Mouse (Mus musculus): ENCODE data around the gene Neb. TPM values are rescaled to one million over a fixed set of nuclear protein-coding genes. Genes with fewer than 3 reads are reported as not detected.
"Not testable (repeated sequence)": the region's sequence is repeated elsewhere in the genome, so short reads cannot be mapped to it uniquely, and the experiment has no call there.

Neb gene
- polyA plus RNA-seq, 1 experiment from 2014 or later, result 0.06 TPM

DNA sequence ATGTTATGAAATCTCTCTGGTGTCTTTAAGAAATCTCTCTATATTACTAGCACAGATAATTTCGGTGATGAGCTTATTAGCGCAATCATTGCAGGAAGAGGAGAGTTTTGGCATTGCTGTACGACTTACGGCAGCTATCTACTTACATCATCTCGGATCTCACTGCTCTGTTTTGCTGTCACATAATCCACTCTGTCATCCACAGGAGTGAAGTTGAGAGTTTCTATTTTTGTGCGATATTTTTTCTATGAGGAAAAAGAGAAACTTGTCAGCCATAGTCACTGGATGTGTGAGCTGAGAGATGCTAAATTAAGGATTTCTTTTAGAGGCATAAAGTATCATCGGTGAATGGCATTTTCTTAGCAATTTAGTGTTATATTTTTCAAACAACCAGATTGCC lies 167.6 kb downstream of the Neb start:
- no peak overlapping the region for H3K4me3 ChIP-seq
- no peaks in the 10 kb centered on the region for H3K36me3 ChIP-seq
- no peak for DNase-seq (ENCODE audit: low spot score)
- no peaks in the 10 kb centered on the region for H3K4me1 ChIP-seq
- no peaks in the 10 kb centered on the region for H3K9me3 ChIP-seq (replicated peaks)
- H3K27me3 ChIP-seq (ENCODE audit: low read depth, poor library complexity, severe bottlenecking), result no peaks in the 10 kb centered on the region
- WGBS, result 93% methylated on average over 7 of the region's 7 CpGs
- H3K27ac ChIP-seq (replicated peaks), result no peak overlapping the region

GRCm38 (mm10) chr2:52204992-52205391 lies 173.3 kb downstream of the Neb start:
- no peaks in the 10 kb centered on the region for H3K4me1 ChIP-seq
- 88% methylated on average over 4 of the region's 4 CpGs for WGBS
- H3K36me3 ChIP-seq, result no peaks in the 10 kb centered on the region
- no peak overlapping the region for H3K4me3 ChIP-seq
- H3K27me3 ChIP-seq (ENCODE audit: low read depth, poor library complexity, severe bottlenecking), result no peaks in the 10 kb centered on the region
- H3K27ac ChIP-seq (replicated peaks), result no peak overlapping the region
- no peak for DNase-seq (ENCODE audit: low spot score)
- H3K9me3 ChIP-seq (replicated peaks), result no peaks in the 10 kb centered on the region

GRCm38 (mm10) chr2:52193629-52194028 lies 184.6 kb downstream of the Neb start:
- H3K27me3 ChIP-seq (ENCODE audit: low read depth, poor library complexity, severe bottlenecking), result no peaks in the 10 kb centered on the region
- no peak overlapping the region for H3K27ac ChIP-seq (replicated peaks)
- WGBS, result 92% methylated on average over 6 of the region's 6 CpGs
- H3K36me3 ChIP-seq, result no peaks in the 10 kb centered on the region
- no peak overlapping the region for H3K4me3 ChIP-seq
- H3K9me3 ChIP-seq (replicated peaks), result no peaks in the 10 kb centered on the region
- H3K4me1 ChIP-seq, result no peaks in the 10 kb centered on the region
- no peak for DNase-seq (ENCODE audit: low spot score)

- H3K27me3 ChIP-seq (ENCODE audit: low read depth, poor library complexity, severe bottlenecking), result no peaks in the 10 kb centered on the region
- DNase-seq (ENCODE audit: low spot score), result no peak
- H3K4me1 ChIP-seq, result no peaks in the 10 kb centered on the region
- no peaks in the 10 kb centered on the region for H3K9me3 ChIP-seq (replicated peaks)
- no peak overlapping the region for H3K27ac ChIP-seq (replicated peaks)
- 74% methylated on average over 1 of the region's 1 CpGs for WGBS
- H3K36me3 ChIP-seq, result no peaks in the 10 kb centered on the region
- H3K4me3 ChIP-seq, result no peak overlapping the region
Measured at GRCm38 (mm10) chr2:52179678-52180077, 198.6 kb downstream of the Neb start.

DNA sequence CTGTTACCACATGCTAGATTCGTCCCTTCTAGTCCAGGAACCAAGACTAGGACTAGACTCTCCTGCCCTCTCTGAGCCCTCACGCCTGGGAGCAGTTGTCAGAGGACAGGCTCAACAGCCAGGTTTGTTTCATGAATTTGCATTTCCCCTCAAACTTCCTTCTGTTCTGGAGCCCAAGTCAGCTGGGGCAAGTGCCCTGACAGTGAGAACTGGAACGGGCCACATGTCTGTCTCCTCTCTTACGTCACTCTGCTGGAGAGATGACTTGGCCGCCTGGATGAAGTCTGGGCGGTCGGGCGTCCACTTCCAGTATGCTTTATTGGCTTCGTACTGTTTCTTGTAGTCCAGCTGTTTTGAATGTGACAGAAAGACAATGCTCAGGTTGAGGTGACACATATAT lies 200.5 kb downstream of the Neb start:
- H3K4me3 ChIP-seq, result no peak overlapping the region
- 94% methylated on average over 9 of the region's 9 CpGs for WGBS

DNA sequence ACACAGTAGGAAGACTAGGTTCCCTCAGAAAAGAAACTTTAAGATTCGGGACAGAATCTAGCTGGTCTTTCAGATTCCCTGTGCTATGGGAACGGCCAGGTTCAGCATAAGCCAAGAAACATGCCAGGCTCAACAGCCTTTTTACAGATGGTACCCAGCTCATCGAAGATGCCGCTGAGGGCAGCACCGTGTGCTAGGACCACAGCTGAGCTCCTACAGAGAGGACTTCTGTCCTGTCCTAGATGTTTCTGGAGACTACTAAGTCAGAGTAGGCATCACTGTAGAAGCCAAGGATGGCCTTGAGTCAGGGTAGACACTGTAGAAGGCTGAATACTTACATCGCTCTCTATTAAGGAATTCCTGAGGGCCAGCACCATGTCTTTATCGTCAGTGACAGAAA lies 201.1 kb downstream of the Neb start:
- Histone ChIP-seq H3K4me1 (no peaks in the 10 kb centered on the region), H3K4me3 (no peak overlapping the region), H3K9me3 (replicated peaks) (no peaks in the 10 kb centered on the region), H3K36me3 (no peaks in the 10 kb centered on the region), H3K27me3 (ENCODE audit: low read depth, poor library complexity, severe bottlenecking) (no peaks in the 10 kb centered on the region), H3K27ac (replicated peaks) (no peak overlapping the region)
- WGBS, result 91% methylated on average over 7 of the region's 7 CpGs
- no peak for DNase-seq (ENCODE audit: low spot score)

More for the DNA sequence above, 200.5 kb downstream of the Neb start:
- H3K27me3 ChIP-seq (ENCODE audit: low read depth, poor library complexity, severe bottlenecking), result no peaks in the 10 kb centered on the region
- H3K27ac ChIP-seq (replicated peaks), result no peak overlapping the region
- no peaks in the 10 kb centered on the region for H3K4me1 ChIP-seq
- H3K9me3 ChIP-seq (replicated peaks), result no peaks in the 10 kb centered on the region
- H3K36me3 ChIP-seq, result no peaks in the 10 kb centered on the region
- DNase-seq (ENCODE audit: low spot score), result no peak

DNA sequence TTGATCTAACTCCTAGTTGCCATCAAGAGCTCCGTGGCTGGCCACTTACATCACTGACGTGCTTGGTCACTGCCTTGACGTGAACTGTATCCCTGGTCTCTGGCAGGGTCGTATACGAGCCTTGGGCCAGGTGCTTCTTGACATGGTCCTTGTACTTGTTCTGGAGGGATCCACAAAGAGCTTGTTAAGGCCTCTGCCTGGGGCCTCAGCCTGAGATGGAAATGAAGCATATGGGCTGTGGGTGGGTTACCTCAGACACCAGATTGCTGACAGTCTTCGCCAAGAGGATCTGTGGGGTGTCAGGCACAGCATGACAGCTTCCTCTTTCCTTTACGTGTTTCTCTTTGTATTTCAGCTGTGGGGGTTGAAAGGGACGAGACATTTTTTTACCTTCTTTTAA lies 201.7 kb downstream of the Neb start:
- Histone ChIP-seq H3K4me1 (no peaks in the 10 kb centered on the region), H3K27me3 (ENCODE audit: low read depth, poor library complexity, severe bottlenecking) (no peaks in the 10 kb centered on the region), H3K27ac (replicated peaks) (no peak overlapping the region), H3K36me3 (no peaks in the 10 kb centered on the region), H3K4me3 (no peak overlapping the region), H3K9me3 (replicated peaks) (no peaks in the 10 kb centered on the region)
- DNase-seq (ENCODE audit: low spot score), result no peak
- WGBS, result 81% methylated on average over 8 of the region's 8 CpGs

DNA sequence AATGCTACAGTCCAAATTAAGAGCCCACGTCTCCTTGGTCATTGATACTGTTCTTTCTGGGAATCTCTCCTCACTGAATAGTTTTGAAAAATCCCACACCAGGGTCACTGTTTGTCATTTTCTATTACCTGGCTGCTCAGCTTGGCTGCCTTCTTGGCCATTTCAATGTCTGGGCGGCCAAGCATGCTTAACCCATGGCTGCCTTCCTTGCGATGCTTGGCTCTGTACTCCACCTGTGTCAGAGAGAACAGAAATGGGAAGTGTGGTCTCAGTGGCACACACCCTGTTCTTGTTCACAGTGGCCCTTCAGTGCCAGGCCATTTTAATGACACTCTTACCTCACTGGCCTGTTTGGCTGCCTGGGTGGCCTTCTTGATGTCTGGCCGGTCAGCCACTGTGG lies 203.3 kb downstream of the Neb start:
- Histone ChIP-seq H3K27me3 (ENCODE audit: low read depth, poor library complexity, severe bottlenecking) (no peaks in the 10 kb centered on the region), H3K9me3 (replicated peaks) (no peaks in the 10 kb centered on the region), H3K36me3 (no peaks in the 10 kb centered on the region), H3K4me3 (no peak overlapping the region), H3K27ac (replicated peaks) (no peak overlapping the region), H3K4me1 (no peaks in the 10 kb centered on the region)
- DNase-seq (ENCODE audit: low spot score), result no peak
- 90% methylated on average over 4 of the region's 4 CpGs for WGBS

DNA sequence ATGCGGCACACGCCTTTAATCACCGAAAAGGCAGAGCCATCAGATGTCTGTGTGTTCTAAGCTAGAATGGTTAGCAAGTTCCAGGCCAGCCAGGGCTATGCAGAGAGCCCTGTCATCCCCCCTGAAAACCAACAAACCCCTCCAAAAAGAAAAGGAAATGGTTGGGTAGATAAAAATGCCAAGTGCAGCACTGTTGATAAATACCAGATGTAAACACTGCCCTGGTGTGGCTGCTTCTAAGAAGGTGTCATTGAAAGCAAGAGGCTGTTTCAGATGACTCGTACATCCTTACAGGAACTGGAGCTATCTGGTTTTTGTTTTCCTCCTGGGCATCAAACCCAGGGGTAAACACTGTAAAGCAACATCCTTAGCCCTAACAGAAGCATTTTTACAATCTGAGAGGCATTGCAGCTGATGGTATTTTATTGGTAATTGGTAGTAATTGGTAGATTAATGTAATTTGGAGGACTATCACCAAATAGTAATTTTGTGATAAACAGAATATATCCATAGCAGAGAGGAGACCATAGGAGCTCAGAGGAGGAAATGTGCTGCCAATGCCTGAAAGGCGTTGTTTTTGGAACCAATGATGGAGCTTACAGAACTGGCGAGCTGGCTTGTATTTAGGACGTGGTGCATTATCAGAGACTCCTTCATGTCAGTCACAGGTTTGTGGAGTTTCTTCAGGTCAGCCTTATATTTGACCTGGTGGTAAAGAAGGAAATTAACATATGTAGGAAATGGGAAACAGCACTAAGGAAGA lies 208.8 kb downstream of the Neb start:
- Histone ChIP-seq H3K9me3 (replicated peaks) (no peaks in the 10 kb centered on the region), H3K27ac (replicated peaks) (no peak overlapping the region), H3K4me3 (no peak overlapping the region), H3K36me3 (no peaks in the 10 kb centered on the region), H3K4me1 (no peaks in the 10 kb centered on the region), H3K27me3 (ENCODE audit: low read depth, poor library complexity, severe bottlenecking) (no peaks in the 10 kb centered on the region)
- 91% methylated on average over 7 of the region's 7 CpGs for WGBS
- no peak for DNase-seq (ENCODE audit: low spot score)

- Histone ChIP-seq H3K27ac (replicated peaks) (no peak overlapping the region), H3K4me1 (no peaks in the 10 kb centered on the region), H3K4me3 (no peak overlapping the region), H3K27me3 (ENCODE audit: low read depth, poor library complexity, severe bottlenecking) (no peaks in the 10 kb centered on the region), H3K36me3 (no peaks in the 10 kb centered on the region), H3K9me3 (replicated peaks) (no peaks in the 10 kb centered on the region)
- DNase-seq (ENCODE audit: low spot score), result no peak
- 86% methylated on average over 3 of the region's 3 CpGs for WGBS
Measured at GRCm38 (mm10) chr2:52153064-52153463, 225.2 kb downstream of the Neb start.

DNA sequence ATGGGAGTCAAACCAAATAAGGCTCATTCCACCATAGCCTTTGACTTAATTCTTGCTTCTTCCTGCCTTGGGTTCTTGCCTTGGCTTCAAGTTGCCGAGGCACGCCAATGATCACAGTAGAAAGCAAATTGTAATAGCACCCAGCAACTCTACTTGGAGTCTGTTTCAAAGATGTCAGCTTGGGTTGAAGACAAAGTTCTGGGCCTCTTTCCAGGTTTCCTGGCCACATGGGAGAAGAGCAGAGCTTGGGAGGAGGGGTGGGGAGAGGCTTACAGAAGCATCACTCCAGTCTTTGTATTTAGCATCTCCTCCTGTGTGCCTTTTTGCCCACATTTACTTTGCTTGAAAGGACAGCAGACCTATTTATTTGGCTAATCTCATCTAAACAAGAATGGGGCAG lies 244.9 kb downstream of the Neb start:
- DNase-seq (ENCODE audit: low spot score), result no peak

DNA sequence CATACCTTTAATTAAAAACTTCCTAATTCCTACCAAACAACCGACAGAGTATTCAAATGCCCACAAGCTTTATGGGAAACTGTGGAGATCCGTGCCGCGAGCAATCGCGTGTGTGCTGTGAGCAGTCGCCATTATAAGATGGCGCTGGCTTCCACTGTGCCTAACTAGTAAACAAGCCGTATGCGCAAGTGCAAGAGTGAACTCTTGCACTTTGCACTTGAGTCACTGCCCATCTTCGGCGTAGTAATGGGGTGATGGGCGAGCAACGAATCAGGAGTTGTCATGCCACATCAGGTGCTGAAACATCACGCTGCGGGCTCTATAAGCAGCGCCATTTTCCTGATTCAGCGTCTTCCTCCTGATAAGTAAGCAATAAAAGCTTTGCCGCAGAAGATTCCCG lies 246.9 kb downstream of the Neb start:
- not testable (repeated sequence) for H3K27ac ChIP-seq (replicated peaks); DNase-seq (ENCODE audit: low spot score); H3K4me1 ChIP-seq; H3K27me3 ChIP-seq (ENCODE audit: low read depth, poor library complexity, severe bottlenecking); H3K4me3 ChIP-seq
- peaks cover 65% of the 10 kb centered on the region for H3K36me3 ChIP-seq
- peaks cover 14% of the 10 kb centered on the region for H3K9me3 ChIP-seq (replicated peaks)
- WGBS, result 96% methylated on average over 20 of the region's 20 CpGs

More for the DNA sequence above, 244.9 kb downstream of the Neb start:
- no peak overlapping the region for H3K4me3 ChIP-seq
- WGBS, result 97% methylated on average over 2 of the region's 2 CpGs
- no peak overlapping the region for H3K27ac ChIP-seq (replicated peaks)
- H3K4me1 ChIP-seq, result no peaks in the 10 kb centered on the region
- H3K36me3 ChIP-seq, result peaks cover 63% of the 10 kb centered on the region
- peaks cover under 1% of the 10 kb centered on the region; the same call in 1 of the 2 replicates for H3K9me3 ChIP-seq (replicated peaks)
- H3K27me3 ChIP-seq (ENCODE audit: low read depth, poor library complexity, severe bottlenecking), result no peaks in the 10 kb centered on the region

GRCm38 (mm10) chr2:52114086-52114485 lies 264.2 kb downstream of the Neb start:
- Histone ChIP-seq H3K27ac (replicated peaks) (no peak overlapping the region), H3K27me3 (ENCODE audit: low read depth, poor library complexity, severe bottlenecking) (no peaks in the 10 kb centered on the region), H3K4me1 (no peaks in the 10 kb centered on the region), H3K4me3 (no peak overlapping the region), H3K36me3 (peaks cover 99% of the 10 kb centered on the region), H3K9me3 (replicated peaks) (no peaks in the 10 kb centered on the region)
- WGBS, result 95% methylated on average over 1 of the region's 1 CpGs
- no peak for DNase-seq (ENCODE audit: low spot score)

Measured in midbrain, embryonic 10.5 days (tissue).